Mouse (Mus musculus): Measurements from ENCODE around the gene Klf8. TPM values are rescaled to one million over a fixed set of nuclear protein-coding genes. Genes with fewer than 3 reads are reported as not detected.

The Klf8 gene
- total RNA-seq, 2 experiments from 2014 or later, result 0.10 to 0.20 TPM

DNA sequence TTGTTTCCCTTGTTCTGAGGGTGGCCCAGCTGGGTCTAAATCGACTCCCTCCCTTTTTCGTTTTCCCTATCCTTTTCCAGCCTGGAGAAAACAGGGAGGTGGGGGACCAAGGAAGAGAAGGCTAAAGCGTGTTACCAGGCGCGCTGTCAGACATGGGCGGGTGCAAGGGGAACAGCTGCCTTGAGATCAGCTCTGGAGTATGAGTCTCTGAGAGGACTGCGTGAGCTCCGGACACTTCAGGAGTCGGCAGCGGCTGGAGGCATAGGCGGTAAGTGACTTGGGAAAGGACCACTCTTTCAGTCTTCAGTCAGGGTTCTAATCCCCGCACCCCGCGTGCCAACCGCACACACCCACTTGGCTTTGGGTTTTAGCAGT is 122.9 kb downstream of the Klf8 start:
- intact Hi-C loops (cut with DNase I), result loop anchor here (10.0 kb wide), 1 partner anchor 205 kb away; no protein-coding TSS in a partner anchor
- TF ChIP-seq CTCF (IDR thresholded peaks at IDR 0.05), result no peak
- H3K4me3 ChIP-seq, result peak overlapping the region; percentile 78
- H3K27ac ChIP-seq, result peak overlapping the region; percentile 43
- no peak for DNase-seq

DNA sequence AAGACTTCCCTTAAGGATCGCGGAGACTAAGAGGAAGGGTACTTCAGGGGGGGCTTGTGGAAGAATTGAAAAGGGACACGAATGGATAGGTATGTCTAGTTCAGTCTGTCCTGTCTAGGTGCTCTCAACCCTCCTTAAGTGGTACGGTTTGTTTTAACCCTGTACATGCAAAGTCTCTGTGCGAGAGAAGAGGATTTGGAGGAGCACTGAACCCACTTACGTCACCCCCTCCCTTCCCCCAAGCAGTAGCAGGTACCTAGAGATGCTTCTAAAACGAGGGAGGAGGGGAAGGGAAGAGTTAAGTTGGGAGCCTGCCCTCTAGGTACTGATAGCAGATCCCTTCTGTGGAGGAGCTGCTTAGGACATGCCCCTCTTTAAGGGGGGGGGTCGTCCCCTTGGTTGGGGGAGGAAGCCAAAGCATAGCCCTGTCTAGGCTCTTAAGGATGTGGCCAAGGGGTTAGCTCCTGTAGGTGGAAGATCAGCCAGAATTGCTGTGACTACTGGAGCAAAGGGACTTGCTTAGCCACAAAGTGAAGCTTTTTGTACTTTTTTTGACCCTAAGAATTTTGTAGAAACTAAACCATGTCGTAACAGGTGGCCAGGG is 123.5 kb downstream of the Klf8 start:
- DNase-seq, result no peak
- intact Hi-C loops (cut with DNase I), result loop anchor here (10.0 kb wide), 1 partner anchor 206 kb away; no protein-coding TSS in a partner anchor
- Histone ChIP-seq H3K4me3 (peak overlapping the region; percentile 78), H3K27ac (no peak overlapping the region)
- TF ChIP-seq CTCF (IDR thresholded peaks at IDR 0.05), result no peak

DNA sequence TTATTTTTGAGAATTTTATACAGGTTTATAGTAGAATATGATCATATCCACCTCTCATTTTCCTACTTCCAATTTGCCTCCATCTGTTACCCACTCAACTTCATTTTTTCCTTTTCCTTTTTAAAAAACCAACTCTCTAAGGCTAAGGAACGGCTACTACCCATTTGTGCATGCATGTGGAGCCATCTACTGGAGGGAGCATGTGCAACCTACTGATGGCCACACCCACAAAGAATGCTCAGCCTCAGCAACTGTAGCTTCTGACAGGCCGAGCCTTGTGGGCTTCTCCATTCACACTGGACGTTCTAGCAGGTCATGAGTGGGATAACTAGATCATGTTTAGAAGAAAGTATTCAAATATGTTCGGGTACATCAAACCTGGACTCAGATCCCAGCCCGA is 129.5 kb downstream of the Klf8 start:
- TF ChIP-seq CTCF (IDR thresholded peaks at IDR 0.05), result peak; percentile 70
- Histone ChIP-seq H3K27ac (no peak overlapping the region), H3K4me3 (no peak overlapping the region)
- intact Hi-C loops (cut with DNase I), result loop anchor here (10.0 kb wide), 1 partner anchor 212 kb away; no protein-coding TSS in a partner anchor
- peak; percentile 44 for DNase-seq

DNA sequence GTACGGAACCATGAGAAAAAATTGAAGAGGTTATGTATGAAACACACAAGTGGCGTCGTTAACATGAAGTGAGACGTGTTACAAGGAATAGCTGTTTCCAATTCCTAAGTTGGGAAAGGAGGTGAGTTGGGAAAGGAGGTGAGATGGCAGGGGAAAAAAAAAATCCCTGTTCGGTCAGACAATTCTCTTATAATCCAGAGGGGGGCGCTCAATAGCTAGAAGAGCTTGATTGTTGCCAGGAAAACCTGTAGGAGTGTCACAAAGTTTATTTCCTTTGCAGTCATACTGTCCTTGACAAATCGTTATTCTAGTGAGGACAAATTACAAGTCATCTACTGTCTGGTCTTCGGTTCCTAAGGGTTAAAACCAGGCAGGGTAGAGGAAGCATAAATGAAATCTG is 132.5 kb downstream of the Klf8 start:
- peak; percentile 48 for TF ChIP-seq CTCF (IDR thresholded peaks at IDR 0.05)
- intact Hi-C loops (cut with DNase I), result loop anchor here (10.0 kb wide), 1 partner anchor 215 kb away; no protein-coding TSS in a partner anchor
- Histone ChIP-seq H3K4me3 (no peak overlapping the region), H3K27ac (no peak overlapping the region)
- DNase-seq, result no peak

DNA sequence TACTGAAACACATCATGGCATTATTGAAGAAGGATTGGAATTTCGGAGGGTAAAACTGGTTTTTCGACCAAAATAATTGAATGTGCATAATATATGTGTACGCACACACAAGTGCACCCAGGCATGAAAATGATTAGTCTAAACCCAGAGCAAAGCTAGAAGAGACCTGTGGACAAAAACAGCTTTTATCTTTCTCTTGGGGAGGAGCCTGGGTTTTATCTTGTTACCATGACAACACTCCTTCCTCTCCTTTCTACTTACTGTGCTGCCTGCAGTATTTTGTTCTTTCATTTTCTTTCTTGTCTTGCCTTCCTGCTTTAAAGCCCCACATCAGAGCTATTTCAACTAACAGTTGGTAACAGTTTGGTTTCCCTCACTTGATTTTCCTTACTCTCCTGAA is 137.8 kb downstream of the Klf8 start:
- Histone ChIP-seq H3K27ac (no peak overlapping the region), H3K4me3 (no peak overlapping the region)
- intact Hi-C loops (cut with DNase I), result no loop called here
- no peak for DNase-seq
- TF ChIP-seq CTCF (IDR thresholded peaks at IDR 0.05), result no peak

DNA sequence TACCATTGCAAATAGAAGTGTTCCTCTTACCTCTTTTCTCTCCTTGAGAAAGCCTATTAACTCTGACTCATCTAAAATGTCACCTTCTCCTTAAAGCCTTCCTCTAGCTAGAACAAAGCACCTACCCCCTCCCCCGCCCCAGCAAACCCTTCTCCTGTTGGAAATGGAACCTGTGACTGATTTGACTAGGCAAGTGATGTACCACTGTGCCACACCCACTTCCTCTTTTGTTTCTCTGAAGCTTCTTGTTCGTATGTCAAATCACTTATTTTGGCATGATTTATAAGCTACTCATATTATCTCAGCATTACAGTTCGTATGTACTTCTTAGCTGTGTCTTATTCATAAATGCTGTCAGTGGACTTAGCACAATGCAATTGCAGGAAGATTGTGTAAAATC is 144.5 kb downstream of the Klf8 start:
- Histone ChIP-seq H3K4me3 (no peak overlapping the region), H3K27ac (no peak overlapping the region)
- no peak for DNase-seq
- no peak for TF ChIP-seq CTCF (IDR thresholded peaks at IDR 0.05)
- intact Hi-C loops (cut with DNase I), result no loop called here

DNA sequence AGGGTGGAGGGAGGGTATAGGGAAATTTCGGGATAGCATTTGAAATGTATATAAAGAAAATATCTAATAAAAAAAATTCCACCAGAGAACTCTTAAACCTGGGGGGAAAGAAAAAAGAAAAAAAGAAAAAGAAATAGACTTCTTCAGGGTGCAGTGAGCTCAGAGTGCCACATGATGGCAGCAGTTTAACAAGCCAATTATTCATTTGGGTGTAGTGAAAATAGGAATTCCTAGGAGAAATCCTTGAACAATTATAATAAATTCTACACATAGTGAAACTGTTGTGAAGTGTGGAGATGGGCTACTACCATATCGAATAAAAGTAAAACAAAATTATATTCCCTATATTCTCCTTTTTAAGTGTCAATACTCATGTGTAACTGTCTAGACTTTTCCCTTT is 152.0 kb downstream of the Klf8 start:
- no peak for DNase-seq
- intact Hi-C loops (cut with DNase I), result loop anchor here (5.0 kb wide), 1 partner anchor 118 kb away; no protein-coding TSS in a partner anchor

DNA sequence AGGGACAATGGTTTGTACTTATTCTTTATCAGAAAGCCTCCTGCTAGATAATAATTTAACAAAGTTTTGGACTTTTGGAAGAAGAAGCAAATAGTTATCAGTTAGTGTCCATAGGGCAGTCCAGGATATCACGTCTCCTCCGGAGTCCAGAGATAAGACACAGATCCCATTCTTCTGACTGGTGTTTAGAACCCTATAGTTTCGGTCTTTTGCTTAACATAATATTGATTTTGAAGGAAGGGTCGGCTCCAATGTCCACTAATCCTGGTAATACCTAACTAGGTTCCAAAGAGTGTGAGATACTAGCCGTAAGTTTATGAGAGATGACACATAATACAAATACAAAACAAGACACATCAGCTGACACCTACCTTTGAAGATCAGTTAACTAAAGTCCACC is 179.8 kb downstream of the Klf8 start:
- TF ChIP-seq CTCF (IDR thresholded peaks at IDR 0.05), result no peak
- Histone ChIP-seq H3K27ac (no peak overlapping the region), H3K4me3 (no peak overlapping the region)
- intact Hi-C loops (cut with DNase I), result no loop called here
- DNase-seq, result no peak

More for the DNA sequence above, 152.0 kb downstream of the Klf8 start:
- TF ChIP-seq CTCF (IDR thresholded peaks at IDR 0.05), result peak; percentile 65
- no peak overlapping the region for H3K27ac ChIP-seq
- H3K4me3 ChIP-seq, result no peak overlapping the region

DNA sequence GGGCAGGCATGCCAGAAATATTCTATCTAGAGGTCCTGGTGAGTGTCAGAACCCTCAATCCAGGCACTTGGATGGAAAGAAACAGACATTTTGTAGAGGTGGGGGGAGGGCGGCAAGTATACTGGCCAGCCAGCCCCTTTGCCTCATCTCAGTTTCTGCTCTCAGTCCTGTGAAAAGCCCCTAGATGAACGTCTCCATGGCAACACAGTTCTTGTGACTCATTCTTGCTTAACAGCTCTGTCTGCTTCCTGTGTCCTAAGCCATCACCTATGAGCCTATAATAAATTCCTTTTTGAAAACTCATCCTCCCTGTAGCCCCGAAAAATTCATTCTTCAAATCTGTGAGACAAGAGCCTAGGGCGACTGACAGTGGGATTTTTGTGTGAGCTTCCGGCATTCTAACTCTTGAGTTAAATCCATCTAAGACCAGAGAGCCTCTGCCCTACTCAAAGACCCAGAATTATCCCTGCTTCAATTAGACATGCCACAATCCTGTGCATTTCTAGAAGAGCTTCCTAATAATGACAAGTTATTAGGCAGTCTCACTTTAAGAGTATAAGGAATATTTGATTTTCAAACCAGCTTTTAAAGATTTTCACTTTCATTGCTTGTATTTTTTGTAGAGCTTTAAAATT is 196.5 kb downstream of the Klf8 start:
- intact Hi-C loops (cut with DNase I), result no loop called here
- no peak for TF ChIP-seq CTCF (IDR thresholded peaks at IDR 0.05)
- H3K27ac ChIP-seq, result no peak overlapping the region
- H3K4me3 ChIP-seq, result no peak overlapping the region
- DNase-seq, result no peak

DNA sequence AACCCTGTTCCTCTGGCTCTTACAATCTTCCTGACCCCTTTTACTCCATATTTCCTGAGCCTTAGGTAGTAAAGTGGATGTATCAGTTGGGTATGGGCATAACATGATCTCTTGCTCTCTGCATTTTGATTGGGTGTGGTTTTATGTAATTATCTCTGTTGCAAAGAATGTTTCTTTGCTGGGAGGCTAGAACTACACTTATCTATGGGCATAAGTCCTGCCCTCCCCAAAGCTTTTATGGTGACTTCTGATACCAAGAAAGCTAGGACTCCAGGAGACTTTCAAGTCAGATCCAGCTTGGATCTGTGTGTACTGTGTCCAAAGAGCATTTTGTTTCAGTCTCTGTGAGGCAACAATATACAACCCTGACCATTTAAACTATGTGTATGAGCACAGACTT is 202.3 kb downstream of the Klf8 start:
- no peak overlapping the region for H3K4me3 ChIP-seq
- no peak overlapping the region for H3K27ac ChIP-seq
- DNase-seq, result no peak
- no peak for TF ChIP-seq CTCF (IDR thresholded peaks at IDR 0.05)
- intact Hi-C loops (cut with DNase I), result no loop called here

DNA sequence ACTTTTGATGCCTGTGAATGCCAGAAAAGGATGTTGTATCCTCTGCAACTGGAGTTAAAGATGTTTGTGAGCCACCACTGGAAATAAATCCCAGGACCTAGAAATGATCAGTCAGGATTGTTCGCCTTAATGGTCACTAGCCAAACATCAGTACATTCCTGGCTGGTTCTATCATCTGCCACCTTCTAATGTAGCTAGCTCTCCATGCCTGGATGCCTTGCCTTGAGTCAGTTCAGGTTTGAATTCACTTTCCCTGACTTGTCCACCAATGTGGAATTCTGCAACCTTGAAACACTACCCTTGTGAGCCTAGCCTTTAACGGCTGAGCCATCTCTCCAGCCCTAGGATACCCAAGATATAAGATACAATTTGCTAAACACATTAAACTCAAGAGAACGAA is 202.8 kb downstream of the Klf8 start:
- no peak for TF ChIP-seq CTCF (IDR thresholded peaks at IDR 0.05)

More for the DNA sequence above, 202.8 kb downstream of the Klf8 start:
- no peak overlapping the region for H3K4me3 ChIP-seq
- no peak for DNase-seq
- intact Hi-C loops (cut with DNase I), result no loop called here
- no peak overlapping the region for H3K27ac ChIP-seq

Other genes with a start within 250 kb of the Klf8 start
- gene Usp51, start 231.0 kb upstream of the Klf8 start, total RNA-seq (2021), result not detected
- 1 to 10 TPM; 4.5 to 4.6 TPM for gene Mageh1, start 199.9 kb upstream of the Klf8 start, total RNA-seq (2021)
- not detected for gene Foxr2, start 118.7 kb upstream of the Klf8 start, total RNA-seq (2021)
- gene Rragb, start 97.5 kb upstream of the Klf8 start, total RNA-seq (2021), result 1 to 10 TPM; 2.5 to 3.5 TPM

Data from gastrocnemius, adult 2 months (tissue).